Mouse (Mus musculus) forebrain, embryonic 12.5 days (tissue): ENCODE measurements at regions not wholly inside any gene's neighbourhood (a gene's known extent, or its start where the extent isn't known, plus 50 kb on each side); places are given as distances from the start of the nearest gene placed in this dataset.

Experiments used
- ATAC-seq: fragments of 200-750 bp; cut with Nextera tagmentation; 2 replicates; pipeline ENCODE4 v1.8.0; 2017; ENCODE audit warnings: moderate TSS enrichment; ENCODE audit not compliant: low FRiP score
- H3K27ac ChIP-seq: fragments of 300-500 bp; sonication (generic); 2 replicates; pipeline ENCODE4 v1.5.1; 2016; ENCODE audit warnings: mild to moderate bottlenecking
- H3K27me3 ChIP-seq: fragments of 300-500 bp; sonication (generic); 2 replicates; pipeline ENCODE4 v1.6.1; 2016; ENCODE audit warnings: mild to moderate bottlenecking
- H3K36me3 ChIP-seq: fragments of 300-500 bp; sonication (generic); replicated peaks from 2 replicates; pipeline ENCODE4 v1.6.1; 2016; ENCODE audit warnings: mild to moderate bottlenecking
- H3K4me1 ChIP-seq: fragments of 300-500 bp; sonication (generic); 2 replicates; pipeline ENCODE4 v1.6.1; 2016
- H3K4me2 ChIP-seq: fragments of 300-500 bp; sonication (generic); 2 replicates; pipeline ENCODE4 v1.6.1; 2016; ENCODE audit warnings: mild to moderate bottlenecking, moderate library complexity
- H3K4me3 ChIP-seq: fragments of 300-500 bp; sonication (generic); replicated peaks from 2 replicates; pipeline ENCODE4 v1.5.1; 2016; ENCODE audit warnings: mild to moderate bottlenecking
- H3K9ac ChIP-seq: fragments of 300-500 bp; sonication (generic); 2 replicates; pipeline ENCODE4 v1.6.1; 2016; ENCODE audit warnings: mild to moderate bottlenecking
- H3K9me3 ChIP-seq: fragments of 300-500 bp; sonication (generic); 2 replicates; pipeline ENCODE4 v1.6.1; 2016
- WGBS: fragments of 180-500 bp; shearing (Covaris S2); methylation state at CpG from one replicate; pipeline ENCODE4 v1.1.7; 2016; 5-methylcytosine and 5-hydroxymethylcytosine counted together

DNA sequence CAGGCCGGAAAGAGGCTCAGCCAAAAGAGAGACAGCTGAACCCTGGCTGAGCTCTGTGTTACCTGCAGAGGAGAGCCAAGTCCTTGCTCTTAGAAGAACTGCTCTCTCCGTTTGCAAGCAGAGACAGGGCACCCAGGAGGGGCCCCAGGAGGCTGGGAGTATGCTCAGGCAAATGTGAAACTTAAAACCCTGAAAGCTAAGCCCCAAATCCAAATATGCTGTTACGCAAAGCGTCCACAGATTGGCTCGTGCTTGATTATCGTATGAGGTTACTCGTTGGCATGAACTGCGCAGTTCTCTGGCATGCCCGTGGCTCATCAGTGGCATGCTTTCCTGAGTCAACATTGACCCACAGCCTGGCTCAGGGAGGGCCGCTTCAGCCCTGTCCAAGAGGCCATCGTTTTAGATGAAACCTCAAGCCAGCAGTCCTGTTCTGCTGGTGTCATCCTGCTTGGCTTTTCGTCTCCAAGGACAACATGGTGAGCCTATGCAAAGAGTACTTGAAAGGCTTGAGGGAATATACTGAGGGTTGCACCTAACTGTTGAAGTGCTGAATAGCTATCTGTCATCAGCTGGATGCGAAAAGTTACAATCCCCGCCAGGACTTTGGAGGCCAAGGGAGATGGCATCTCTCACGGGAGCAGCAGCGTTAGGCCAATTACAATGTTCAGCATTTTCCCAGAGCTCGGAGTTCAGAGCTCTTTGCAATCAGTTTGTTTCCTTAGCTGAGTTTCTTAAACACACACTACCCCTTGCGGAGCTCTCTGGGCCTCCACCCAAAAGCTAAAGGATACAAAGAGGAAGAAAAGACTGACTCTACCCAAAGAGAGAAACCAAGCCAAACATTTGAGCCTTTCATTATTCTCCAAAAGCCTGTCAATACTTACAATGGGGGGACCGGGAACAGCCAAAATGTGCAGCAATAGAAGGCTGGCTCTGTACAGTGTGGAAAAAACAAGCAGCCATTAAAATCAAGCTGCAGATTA is 120.8 kb upstream of the Smim15 start:
- H3K36me3 ChIP-seq: no peaks in the 10 kb centered on the region
- peaks cover 15% of the 10 kb centered on the region for H3K4me1 ChIP-seq
- no peak overlapping the region for H3K9ac ChIP-seq
- 61% methylated on average over 19 of the region's 19 CpGs for WGBS
- no peaks in the 10 kb centered on the region for H3K9me3 ChIP-seq
- H3K27me3 ChIP-seq: 0 out of 2 replicates have a peak, but pooled peaks cover 3% of the 10 kb centered on the region
- H3K4me2 ChIP-seq: no peak overlapping the region
- no peak overlapping the region for H3K27ac ChIP-seq
- no peak overlapping the region for H3K4me3 ChIP-seq
- peak; percentile 53; the same call in 1 of the 2 replicates for ATAC-seq

DNA sequence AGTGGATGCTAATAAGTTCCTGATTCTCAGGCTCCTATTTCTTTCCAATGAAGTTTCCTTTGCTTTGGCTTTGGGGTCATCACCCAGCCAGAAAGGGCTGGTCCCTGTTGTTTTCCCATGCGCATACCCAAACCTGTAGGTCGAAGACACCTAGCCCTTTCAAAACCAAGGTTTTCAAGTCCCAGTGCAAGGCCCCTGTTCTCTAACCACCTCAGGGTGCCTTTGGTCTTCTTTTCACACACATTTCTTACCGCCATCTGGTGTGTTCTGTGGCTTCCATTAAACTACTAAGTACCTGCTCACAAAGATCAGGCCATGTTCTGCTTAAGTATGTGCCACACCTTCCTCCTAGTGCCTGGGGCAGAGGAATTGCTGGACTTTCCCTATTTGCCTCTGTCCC is 124.8 kb upstream of the Smim15 start:
- Histone ChIP-seq H3K27me3 (0 out of 2 replicates have a peak, but pooled peaks cover 3% of the 10 kb centered on the region), H3K36me3 (no peaks in the 10 kb centered on the region), H3K4me1 (peaks cover 8% of the 10 kb centered on the region; the same call in 1 of the 2 replicates), H3K4me2 (no peak overlapping the region), H3K4me3 (no peak overlapping the region), H3K9me3 (no peaks in the 10 kb centered on the region), H3K9ac (no peak overlapping the region), H3K27ac (no peak overlapping the region)
- no peak for ATAC-seq
- 92% methylated on average over 3 of the region's 3 CpGs for WGBS

DNA sequence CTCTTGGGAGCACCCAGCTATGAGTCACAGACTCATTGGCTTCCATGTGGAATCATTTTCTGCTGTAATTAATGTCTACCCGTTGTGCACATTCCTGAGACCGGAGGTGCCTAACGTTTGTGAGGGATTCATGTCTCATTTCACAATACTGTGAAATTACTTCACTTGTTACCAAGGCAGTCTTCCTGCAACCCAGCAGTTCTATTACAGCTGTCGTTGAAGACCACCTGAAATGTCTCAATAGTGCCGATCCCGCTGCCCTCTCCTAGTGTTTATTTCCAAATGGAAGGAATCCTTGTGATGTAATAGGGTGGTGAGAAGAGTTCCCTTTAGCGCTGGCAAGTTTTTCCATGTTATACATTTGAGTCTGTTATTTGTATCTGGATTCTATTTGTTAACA is 125.8 kb upstream of the Smim15 start:
- Histone ChIP-seq H3K4me1 (peaks cover 3% of the 10 kb centered on the region; the same call in 1 of the 2 replicates), H3K27ac (no peak overlapping the region), H3K9me3 (no peaks in the 10 kb centered on the region), H3K36me3 (no peaks in the 10 kb centered on the region), H3K4me3 (no peak overlapping the region), H3K27me3 (0 out of 2 replicates have a peak, but pooled peaks cover 3% of the 10 kb centered on the region), H3K9ac (no peak overlapping the region), H3K4me2 (no peak overlapping the region)
- no peak for ATAC-seq
- 93% methylated on average over 7 of the region's 7 CpGs for WGBS

DNA sequence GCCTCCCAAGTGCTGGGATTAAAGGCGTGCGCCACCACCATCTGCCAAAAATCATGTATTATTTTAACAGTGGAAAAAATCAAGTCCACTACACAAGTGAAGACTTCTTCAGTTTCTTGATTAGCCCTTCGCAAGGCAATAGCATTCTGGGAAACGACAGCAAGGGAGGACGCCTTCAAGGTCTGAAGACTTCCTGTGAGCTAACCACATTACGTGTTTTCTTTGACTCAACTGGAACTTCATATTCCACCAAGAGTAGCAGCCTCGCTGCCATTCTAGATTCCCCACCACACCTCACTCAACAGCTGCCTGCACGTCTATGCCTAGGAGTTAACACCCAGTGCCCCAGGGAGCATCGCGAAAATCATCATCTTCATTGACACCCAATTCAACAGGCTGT is 126.2 kb upstream of the Smim15 start:
- WGBS: 95% methylated on average over 10 of the region's 10 CpGs
- Histone ChIP-seq H3K9ac (no peak overlapping the region), H3K27ac (no peak overlapping the region), H3K4me2 (no peak overlapping the region), H3K4me1 (no peaks in the 10 kb centered on the region), H3K4me3 (no peak overlapping the region), H3K9me3 (no peaks in the 10 kb centered on the region), H3K36me3 (no peaks in the 10 kb centered on the region), H3K27me3 (0 out of 2 replicates have a peak, but pooled peaks cover 3% of the 10 kb centered on the region)
- ATAC-seq: no peak

DNA sequence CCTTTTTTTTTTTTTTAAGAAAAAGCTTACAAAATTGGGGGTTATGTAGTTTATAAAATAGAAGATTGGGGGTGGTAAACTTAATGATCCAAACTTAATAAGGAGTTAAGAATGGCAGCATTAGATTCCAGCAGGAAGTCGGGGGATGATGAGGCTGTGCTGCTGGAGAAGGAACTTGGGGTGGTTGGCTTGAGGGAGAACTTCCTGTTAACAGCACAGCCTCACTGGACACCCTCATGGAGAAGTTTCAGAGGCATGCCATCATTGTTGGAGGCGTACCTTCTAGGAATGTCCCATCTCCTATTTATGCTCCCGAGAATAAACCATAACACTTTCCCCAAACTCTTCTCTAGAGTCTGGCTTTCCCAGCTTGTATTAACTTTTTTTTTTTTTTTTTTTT is 126.7 kb upstream of the Smim15 start:
- H3K27me3 ChIP-seq: 0 out of 2 replicates have a peak, but pooled peaks cover 3% of the 10 kb centered on the region
- H3K4me2 ChIP-seq: no peak overlapping the region
- H3K9me3 ChIP-seq: no peaks in the 10 kb centered on the region
- no peaks in the 10 kb centered on the region for H3K36me3 ChIP-seq
- no peaks in the 10 kb centered on the region for H3K4me1 ChIP-seq
- no peak overlapping the region for H3K9ac ChIP-seq
- no peak for ATAC-seq
- H3K27ac ChIP-seq: no peak overlapping the region
- no peak overlapping the region for H3K4me3 ChIP-seq
- 92% methylated on average over 3 of the region's 3 CpGs for WGBS

DNA sequence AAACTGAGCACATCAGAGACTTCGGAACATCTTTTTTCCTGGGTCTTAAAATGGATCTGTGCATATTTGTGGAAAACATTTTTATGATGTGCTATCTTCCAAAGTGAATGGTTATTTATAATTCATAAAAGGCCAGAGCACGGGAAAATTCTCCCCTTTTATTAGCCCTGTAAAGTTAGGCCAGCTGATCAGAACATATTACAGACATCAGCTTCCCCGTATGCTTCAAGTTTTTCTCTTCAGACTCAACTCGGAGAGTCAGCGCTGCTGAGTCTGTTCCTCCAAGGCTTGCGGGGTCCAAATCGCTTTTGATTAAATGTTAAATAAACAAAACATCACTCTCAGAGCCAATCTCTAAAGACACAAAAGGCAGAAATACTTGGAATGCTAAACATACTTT is 134.1 kb upstream of the Smim15 start:
- Histone ChIP-seq H3K9ac (no peak overlapping the region), H3K4me3 (no peak overlapping the region), H3K27ac (no peak overlapping the region), H3K4me1 (peaks cover 10% of the 10 kb centered on the region), H3K9me3 (no peaks in the 10 kb centered on the region), H3K36me3 (no peaks in the 10 kb centered on the region), H3K4me2 (no peak overlapping the region), H3K27me3 (no peaks in the 10 kb centered on the region)
- no peak for ATAC-seq
- WGBS: 81% methylated on average over 7 of the region's 7 CpGs

DNA sequence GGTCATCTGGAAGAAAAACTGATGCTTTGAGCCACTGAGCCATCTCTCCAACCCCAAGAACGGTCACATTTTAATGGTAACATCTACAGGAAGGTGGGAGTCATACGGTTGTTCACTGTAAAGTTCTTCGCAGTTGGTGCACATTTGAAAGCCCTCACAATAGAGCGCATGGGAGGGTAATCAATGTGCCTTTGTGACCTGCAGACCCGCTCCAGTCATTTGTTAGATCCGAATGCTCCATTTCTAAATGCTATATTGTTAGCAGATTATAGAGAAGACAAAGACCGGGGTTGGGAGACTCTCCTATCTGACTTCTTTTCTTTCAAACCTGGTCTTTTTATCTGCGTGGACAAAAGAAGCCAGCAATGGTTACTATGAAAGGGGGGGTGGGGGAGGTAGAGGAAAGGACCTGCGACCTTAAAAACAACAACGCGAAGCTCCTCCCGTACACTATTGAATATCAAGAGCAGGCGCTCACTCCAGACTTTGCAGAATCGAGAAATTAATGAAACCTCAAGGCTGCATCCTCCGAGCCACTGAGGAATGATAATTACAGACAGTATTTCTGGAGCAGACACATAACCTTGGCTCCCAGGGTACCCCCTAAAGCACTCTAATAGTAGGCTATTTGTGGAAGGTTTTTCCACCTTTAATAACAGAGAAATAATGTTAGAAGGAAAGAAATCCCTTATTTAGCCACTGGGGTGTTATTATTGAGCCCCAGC is 134.7 kb upstream of the Smim15 start:
- ATAC-seq: no peak
- no peaks in the 10 kb centered on the region for H3K36me3 ChIP-seq
- H3K27ac ChIP-seq: no peak overlapping the region
- no peaks in the 10 kb centered on the region for H3K27me3 ChIP-seq
- no peak overlapping the region for H3K4me2 ChIP-seq
- 16% methylated on average over 15 of the region's 15 CpGs for WGBS
- H3K4me1 ChIP-seq: peaks cover 10% of the 10 kb centered on the region
- no peaks in the 10 kb centered on the region for H3K9me3 ChIP-seq
- no peak overlapping the region for H3K4me3 ChIP-seq
- H3K9ac ChIP-seq: no peak overlapping the region

DNA sequence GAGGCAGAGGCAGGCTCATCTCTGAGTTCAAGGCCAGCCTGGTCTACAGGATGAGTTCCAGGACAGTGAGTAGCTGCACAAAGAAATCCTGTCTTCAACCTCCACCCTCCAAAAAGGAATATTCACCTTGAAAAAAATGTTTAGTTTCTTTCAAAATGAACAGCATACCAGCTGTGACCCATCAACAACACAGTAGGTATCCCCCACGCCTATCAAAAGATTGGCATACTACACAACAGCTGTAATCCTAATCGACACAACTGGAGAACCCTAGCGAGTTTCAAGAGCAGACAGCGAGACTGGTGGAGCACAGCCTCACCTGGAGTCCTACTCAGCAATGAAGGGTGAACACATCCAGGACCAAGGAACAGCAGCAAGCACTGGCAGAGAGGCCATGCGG is 136.3 kb upstream of the Smim15 start:
- Histone ChIP-seq H3K9ac (no peak overlapping the region), H3K4me2 (no peak overlapping the region), H3K4me3 (no peak overlapping the region), H3K36me3 (no peaks in the 10 kb centered on the region), H3K9me3 (no peaks in the 10 kb centered on the region), H3K27me3 (no peaks in the 10 kb centered on the region), H3K27ac (no peak overlapping the region), H3K4me1 (peaks cover 19% of the 10 kb centered on the region)
- 91% methylated on average over 5 of the region's 5 CpGs for WGBS
- ATAC-seq: no peak

DNA sequence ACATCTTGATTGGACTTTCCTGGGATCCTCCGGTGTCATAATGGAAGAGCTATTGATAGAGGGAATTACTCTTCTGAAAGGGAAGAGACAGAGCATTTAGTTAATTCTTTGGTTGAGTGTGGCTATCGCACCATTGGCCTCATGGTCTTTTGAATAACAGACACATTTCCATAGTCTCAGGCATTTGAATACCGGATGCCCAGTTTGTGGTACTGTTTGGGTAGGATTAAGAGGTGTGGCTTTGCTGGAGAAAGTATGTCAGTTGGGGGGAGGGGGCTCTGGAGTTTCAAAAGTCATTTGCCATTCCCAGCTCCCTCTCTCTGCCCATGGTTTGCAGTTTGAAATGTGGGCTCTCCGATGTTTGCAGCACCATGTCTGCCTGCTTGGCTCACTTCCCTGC is 139.4 kb upstream of the Smim15 start:
- Histone ChIP-seq H3K36me3 (no peaks in the 10 kb centered on the region), H3K9ac (no peak overlapping the region), H3K27me3 (no peaks in the 10 kb centered on the region), H3K9me3 (no peaks in the 10 kb centered on the region), H3K4me3 (no peak overlapping the region), H3K27ac (no peak overlapping the region), H3K4me1 (peaks cover 20% of the 10 kb centered on the region), H3K4me2 (no peak overlapping the region)
- WGBS: 80% methylated on average over 4 of the region's 4 CpGs
- ATAC-seq: no peak

DNA sequence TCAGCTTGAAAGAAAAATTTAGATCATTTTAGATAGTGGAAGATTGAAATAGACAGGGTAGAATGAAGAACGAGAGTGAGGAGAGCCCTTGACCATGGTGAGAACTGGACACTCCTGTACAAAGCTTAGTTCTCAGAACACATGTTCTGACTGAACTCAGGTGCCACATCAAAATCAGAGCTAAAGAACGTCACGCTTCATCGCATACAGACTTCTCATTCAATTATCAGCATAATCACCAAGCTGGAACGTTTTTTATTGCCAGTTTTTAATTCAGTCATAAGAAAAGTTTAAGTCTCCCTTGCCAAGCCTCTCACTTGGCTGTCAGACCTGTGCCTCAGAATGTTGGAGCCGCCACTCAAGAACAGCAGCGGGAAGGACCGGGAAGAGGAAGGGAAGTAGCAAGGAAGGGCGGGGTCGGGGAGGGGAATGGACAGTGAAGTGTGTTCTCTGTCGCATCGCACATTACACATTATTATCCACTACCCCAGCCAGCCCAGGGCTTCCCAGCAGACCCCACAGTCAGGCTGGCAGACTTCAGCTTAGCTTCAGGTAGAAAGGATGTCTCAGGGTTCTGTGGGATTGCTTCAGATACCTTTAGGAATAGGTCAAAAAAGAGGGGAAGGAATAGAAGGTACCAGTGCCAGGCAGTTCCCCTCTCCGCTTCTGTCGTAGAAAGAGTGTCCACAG is 140.1 kb upstream of the Smim15 start:
- H3K4me2 ChIP-seq: no peak overlapping the region
- H3K4me3 ChIP-seq: no peak overlapping the region
- no peaks in the 10 kb centered on the region for H3K9me3 ChIP-seq
- H3K9ac ChIP-seq: no peak overlapping the region
- H3K27me3 ChIP-seq: no peaks in the 10 kb centered on the region
- no peak for ATAC-seq
- WGBS: 81% methylated on average over 14 of the region's 14 CpGs
- no peak overlapping the region for H3K27ac ChIP-seq
- H3K36me3 ChIP-seq: no peaks in the 10 kb centered on the region
- peaks cover 13% of the 10 kb centered on the region for H3K4me1 ChIP-seq

DNA sequence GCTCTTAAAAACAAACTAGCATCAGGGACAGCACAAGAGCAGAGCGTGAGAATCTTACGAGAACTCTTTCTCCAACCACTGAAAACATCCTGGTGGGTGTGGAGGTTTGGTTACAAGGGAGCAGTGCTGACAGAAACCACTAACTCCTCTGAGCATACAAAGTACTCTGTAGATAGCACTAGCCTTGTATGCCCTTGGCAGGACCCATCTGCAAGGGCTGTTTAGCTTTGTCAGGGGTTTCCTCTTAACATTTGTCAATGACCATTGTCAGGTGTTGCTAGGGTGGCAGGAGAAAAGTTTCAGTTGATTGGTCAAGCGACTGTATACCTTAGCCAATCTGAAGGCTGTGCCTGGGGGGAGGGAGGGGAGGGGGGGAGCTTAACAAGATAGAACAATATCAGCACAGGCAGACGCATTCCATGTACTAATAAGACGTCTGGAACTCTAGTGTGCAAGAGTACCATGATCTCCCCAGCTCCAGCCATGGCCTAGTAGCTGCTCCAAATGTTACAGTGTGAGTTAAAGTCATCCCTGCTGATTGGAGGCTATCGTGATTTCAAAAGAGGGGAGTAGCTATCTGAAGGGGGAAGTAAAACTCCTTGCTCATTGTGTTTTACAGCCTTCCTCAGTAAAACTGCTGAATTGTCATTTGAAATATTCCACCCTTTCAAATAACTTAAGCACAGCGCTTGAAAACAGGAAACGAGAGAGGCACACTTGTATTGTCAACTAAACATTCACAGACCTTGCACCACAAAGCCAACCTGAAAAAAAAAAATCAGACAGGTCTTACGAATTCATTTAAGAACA is 140.9 kb upstream of the Smim15 start:
- H3K36me3 ChIP-seq: no peaks in the 10 kb centered on the region
- H3K9me3 ChIP-seq: no peaks in the 10 kb centered on the region
- no peak overlapping the region for H3K4me2 ChIP-seq
- WGBS: 37% methylated on average over 9 of the region's 9 CpGs
- no peaks in the 10 kb centered on the region for H3K27me3 ChIP-seq
- peaks cover 10% of the 10 kb centered on the region for H3K4me1 ChIP-seq
- no peak overlapping the region for H3K4me3 ChIP-seq
- no peak overlapping the region for H3K9ac ChIP-seq
- ATAC-seq: 0 out of 2 replicates have a peak, but pooled peaks have one; percentile 57
- 0 out of 2 replicates have a peak overlapping the region, but pooled peaks have one; percentile 3 for H3K27ac ChIP-seq
